Mouse (Mus musculus) left cerebral cortex, adult 18-20 months (tissue): ENCODE data around the gene Slc35e3. TPM values are rescaled to one million over a fixed set of nuclear protein-coding genes. Genes with fewer than 3 reads are reported as not detected.

Source experiments
- DNase-seq, 2 experiments: peaks; one replicate each; pipeline ENCODE4 v3.0.0; 2021 to 2022; ENCODE audit warnings: low spot score in 2 of 2, mixed read lengths in 1 of 2
- long read RNA-seq, 2 experiments: library from polyadenylated mRNA; stranded (forward); transcript quantifications; one replicate each; pipeline ENCODE4 v2.0.0; 2021
- total RNA-seq, 2 experiments: library from RNA; stranded (reverse); gene quantifications; 2 replicates each; pipeline ENCODE4 v1.2.3; 2021

Gene Slc35e3
- total RNA-seq = 10 to 100 TPM; 29.9 to 30.8 TPM
- long read RNA-seq, experiment 1, transcript Slc35e3-201 (5 exons, 3,489 nt) = major isoform, 10 of 14 reads
- long read RNA-seq, experiment 1, partial matches to known transcripts = 1 of 14 reads
- long read RNA-seq, experiment 1, other reads (novel, unspliced or antisense) = 3 of 14 reads
- long read RNA-seq, experiment 2, transcript Slc35e3-201 (5 exons, 3,489 nt) = major isoform, 8 of 12 reads
- long read RNA-seq, experiment 2, partial matches to known transcripts = 2 of 12 reads
- long read RNA-seq, experiment 2, other reads (novel, unspliced or antisense) = 2 of 12 reads

DNA sequence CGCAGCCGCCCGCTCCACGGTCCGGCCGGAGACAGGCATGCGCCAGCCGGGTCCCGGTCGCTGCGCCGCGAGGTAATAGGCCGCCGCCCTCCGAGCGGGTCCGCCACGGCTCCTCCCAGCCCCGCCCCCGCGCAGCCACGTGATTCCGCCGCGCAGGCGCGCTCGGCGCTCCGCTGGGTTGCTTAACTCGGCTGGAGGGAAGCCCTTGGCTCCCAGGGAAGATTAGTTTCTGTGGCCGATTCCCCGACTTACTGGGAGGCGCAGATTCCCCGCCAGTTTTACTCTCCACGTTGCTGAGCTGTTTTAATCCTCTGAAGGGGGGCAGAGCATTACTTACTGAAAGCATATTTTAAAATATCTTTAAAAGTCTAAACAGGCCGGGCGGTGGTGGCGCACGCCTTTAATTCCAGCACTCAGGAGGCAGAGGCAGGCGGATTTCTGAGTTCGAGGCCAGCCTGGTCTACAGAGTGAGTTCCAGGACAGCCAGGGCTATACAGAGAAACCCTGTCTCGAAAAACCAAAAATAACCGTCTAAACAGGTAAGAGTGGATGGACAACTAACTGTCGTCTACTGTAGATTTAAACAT lies at the start of gene Slc35e3:
Slc35e3 (minus strand) TSS at position 69 of the 587 bp plus-strand sequence.
- peak; percentile 96 to 98 for DNase-seq

DNA sequence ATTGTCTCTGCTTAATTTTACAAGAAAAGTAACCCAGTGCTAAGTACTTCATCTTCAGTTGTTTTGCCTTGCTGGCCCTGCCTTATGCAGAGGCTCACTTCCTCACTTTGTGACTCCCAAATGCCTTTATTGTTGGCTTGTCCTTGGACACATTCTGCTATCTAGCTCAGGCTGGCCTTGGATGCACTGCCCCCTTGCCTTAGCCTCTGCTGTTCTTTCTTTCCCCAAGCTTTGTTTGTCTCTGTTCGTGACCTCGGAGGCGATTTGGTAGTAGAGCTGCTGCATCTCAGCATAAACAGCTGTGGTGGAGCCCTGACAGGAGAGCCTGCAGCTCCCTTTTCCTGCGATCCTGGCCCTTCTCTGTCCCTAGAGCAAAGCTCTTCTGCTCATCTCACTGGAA lies 49.0 kb upstream of the Slc35e3 start:
- no peak for DNase-seq

DNA sequence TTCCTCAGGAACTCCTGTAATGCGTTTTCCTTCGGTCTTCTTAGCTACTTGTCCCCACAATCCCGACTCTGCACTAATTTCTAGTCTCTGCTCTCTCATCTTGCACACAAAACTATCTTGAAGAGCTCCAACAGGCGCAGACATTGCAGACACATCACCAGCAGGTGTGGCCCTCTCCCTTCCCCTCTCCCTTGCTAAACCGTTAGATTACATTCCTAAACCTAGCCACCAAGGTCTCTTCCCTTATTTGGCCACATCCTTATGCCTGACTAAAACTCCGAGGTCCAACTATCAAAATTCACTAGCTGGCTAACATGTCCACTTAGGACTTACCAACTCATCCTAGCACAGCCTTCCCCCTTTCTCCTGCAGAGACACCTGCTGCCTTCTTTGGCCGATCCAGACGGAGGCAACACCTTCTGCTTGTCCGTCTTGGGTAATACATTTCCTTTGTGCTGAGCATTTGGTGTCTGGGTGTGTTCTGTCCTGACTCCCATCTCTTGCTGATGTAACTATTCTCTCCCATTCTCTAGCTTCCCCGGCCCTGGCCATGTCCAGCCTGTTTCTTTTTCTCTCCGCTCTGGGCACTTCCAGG lies 47.4 kb upstream of the Slc35e3 start:
- DNase-seq = no peak

DNA sequence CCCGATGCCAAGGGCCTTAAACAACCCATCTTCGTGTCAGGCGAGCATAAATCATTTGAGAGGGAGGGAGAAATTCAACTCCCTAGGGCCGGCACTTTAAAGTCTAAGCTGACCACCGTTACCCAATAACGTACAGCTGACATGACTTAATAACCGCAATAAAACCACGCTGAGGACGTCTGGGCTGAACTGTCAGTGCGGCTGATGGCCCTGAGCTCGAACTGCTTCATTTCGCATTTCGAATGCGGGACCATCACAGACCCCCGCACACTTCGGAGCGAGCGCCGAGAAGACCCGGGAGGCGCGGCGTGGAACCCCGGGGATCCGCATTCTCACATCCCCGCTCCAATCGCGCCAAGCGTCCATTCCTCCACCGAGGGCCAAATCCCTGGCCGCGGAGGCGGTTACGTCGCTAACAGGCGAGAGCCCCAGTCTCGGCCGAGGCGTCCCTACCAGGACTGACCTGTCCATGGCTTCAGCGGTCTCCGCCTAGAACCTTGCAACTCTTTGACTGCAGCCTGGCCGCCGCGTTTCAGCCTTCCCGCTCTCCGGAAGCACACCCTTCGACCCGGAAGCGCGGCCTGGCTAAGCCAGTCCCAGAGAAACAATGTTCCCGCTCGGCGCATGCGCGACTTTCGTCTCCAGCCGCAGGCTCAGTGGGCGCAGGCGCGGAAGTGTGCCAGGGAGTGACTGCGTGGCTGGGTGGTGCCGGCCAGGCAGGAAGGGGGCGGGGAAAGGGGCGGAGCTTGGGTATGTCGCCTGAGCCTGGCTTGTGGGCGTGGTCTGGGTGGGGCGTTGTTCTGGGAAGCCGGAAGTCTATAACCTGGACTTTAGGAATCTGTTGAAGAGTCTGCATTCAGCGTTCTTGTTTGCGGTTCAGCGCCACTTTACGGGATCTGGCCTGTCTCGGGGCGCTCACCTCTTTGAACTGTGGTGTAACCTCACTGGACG lies 46.3 kb upstream of the Slc35e3 start, which contains the start of gene Nup107:
Nup107 (minus strand) TSS at position 565 of the 951 bp plus-strand sequence.
- DNase-seq = peak; percentile 100

DNA sequence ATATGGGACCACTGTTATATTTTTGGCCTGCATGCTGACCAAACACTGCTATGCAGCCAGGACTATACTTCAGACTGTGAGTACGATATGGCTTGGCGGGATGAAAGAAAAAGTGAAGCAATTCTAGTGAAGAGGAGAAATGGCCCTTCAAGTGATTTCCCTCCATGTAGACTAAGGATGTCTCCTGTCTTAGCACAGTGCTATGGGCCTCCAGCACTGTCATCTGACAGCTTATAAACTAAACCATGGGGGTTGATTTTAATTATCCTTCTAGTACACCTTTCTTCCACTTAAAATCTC lies 45.0 kb upstream of the Slc35e3 start:
- no peak for DNase-seq

DNA sequence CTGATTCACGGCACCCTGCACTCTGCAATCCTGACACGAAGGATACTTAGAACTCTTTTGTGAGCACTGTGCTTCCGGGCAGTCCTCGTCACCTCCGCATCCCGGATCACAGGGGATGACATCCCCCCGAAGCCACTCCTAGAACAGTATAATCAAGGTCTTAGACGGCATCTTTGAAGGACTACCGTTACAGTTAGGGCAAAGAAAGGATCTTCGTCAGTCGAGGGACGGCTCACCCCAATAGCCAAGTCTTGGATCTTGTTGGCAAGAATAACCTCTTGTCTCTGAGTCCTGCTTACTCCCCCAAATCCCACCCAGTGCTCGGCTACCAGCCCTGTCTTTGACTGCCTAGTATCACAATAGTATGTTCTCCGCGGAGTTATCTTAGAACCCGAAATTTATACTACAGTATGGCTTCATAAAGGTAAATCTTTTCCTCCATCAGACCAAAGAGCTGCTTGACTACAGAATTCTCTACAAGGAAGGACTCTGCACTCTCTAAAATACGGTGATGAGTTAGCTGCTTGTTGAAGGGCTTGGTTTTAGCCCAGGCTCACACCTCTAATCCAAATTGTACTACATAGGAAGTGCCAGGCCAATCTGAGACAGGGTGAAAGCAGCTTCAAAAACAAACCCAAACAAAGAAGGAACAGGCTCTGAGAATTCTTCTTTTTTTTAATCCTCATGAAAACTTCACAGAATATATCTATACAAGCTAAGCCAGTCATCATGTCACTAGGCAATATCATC lies 44.4 kb upstream of the Slc35e3 start:
- DNase-seq = no peak

DNA sequence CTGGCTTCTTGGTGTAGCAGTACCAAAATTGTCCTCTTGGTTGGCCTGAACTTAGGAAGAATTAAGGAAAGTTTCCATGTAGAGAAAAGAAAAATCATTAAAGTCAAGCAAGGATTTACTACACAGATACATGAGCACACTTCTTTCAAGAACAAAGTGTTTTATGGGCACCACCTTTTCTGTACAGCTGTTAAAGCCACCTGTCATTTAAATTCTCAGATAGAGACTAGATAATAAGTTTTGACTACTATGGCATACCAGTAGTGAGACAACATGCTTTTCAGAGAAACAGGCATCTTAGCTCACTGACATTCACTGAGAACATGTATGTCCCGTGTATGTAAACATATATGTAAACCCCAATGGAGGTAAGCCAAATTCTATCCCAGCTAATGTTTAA lies 43.8 kb upstream of the Slc35e3 start:
- no peak for DNase-seq

DNA sequence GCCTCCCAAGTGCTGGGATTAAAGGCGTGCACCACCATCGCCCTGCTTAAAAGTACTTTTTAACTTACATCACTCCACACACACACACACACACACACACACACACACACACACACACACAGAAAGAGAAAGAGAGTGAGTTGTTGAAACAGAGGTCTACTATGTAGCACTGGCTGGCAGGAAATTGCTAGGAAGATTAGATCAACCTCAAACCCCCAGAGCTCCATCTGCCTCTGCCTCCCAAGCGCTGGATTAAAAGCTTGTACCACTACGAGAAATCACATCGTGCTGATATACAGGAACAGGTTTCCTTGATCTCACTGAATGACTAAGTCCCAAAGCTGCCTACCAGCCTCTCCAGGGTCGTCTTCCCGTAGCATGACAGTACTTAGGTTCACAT lies 38.5 kb upstream of the Slc35e3 start:
- DNase-seq = no peak

DNA sequence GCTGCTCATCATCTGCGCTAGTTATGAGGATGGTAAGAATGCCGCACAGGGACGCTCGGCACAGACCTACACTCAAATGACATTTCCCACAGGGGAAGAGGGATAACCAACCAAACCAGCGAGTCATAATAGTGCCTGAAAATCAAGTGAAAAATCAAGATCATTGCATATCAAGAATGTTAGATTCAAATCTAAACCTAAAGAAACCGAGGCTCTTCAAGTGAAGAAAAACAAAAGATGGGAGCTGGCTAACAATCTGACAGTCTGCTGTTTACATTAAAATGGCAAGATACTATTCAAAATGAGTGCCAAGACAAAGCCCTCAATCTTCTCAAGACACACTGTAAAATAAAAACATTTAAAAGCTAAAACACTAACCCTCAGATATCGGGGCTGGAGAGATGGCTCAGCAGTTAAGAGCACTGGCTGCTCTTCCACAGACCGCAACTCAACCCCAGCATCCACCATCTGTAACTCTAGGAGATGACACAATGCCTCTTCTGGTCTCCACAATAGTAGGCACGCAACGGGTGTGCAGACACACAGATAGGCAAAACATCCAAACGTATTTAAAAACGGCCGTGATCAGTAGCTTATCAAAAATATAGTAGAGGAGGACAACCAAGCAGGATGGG lies 37.7 kb upstream of the Slc35e3 start:
- no peak for DNase-seq

DNA sequence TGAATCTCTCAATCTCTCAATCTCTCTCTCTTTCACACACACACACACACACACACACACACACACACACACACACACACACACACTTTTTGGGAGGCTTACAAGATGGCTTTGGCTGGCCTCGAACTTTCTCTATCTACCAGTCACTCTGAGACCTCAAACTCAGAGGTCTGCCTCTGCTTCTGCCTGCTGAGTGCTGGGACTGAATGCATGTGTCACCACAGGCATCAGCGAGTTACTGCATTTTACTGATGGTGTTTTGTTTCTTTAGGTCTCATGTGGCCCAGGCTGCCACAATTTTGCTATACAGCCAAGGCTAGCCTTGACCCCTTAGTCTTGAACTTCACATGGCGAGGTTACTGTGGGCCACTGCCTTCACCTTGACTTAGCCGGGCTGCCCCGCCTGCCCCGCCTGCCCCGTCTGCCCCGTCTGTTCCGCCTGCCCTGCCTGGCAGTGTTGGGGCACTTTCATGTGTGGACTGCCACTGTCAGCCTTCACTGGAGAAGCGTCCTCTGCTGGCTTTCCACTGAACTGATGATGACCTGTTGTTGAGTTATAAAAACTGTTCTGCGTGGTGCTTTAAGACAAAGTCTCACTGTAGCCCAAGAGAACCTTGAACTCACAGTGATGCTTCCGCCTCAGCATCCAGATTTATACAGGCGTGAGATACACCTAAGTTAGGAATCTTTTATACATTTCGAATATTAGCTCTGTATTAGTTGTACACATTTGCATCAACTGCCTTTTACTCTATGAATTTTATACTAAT lies 36.5 kb upstream of the Slc35e3 start:
- DNase-seq = no peak

DNA sequence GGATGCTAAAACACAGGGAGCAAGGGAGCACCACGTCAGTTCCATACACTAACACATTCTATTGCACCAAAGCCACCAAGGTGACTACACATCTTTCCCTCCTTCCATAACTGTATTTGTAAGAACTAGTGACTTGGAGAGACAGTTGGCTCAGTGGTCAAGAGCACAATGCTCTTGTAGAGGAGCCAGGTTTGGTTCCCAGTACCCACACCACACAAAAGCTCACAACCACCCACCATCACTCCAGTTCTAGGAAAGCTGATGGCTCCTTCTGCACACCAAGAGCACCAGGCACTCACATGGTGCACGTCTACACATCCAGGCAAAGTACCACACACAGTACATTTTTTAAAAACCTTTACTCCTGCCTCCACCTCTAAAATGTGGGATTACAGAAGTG lies 35.9 kb upstream of the Slc35e3 start:
- DNase-seq = no peak

DNA sequence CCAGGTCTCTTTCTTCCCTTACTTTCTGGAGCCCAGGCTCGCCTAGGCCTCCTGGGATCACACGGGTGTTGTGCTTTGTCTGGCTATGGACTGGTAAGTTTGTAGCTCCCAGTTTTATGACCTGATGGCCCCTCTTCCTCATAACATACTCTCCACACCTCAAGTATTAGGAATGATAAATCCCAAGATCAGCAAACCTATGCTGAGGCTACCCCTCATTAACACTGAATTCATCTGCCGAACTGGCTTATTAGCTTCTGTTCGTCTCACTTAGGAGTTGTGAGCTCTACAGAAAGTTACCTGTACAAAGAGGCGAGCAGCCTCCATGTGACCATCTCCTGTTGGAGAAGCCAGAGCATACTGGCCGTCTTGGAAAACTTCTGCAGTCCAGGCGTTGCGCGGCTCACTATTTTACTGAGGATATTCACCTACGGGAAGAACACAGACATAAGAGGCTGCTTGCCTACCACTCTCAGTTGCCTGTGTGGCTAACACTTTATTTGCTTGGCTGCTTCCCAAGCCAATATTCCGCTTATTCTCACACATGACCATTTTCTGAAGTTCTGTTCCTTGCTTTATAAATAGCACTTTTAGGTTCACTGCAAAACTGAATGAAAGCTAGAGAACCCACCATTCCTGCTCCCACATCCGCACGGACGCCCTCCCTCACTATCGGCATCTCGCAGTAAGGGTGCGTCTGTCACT lies 35.0 kb upstream of the Slc35e3 start:
- no peak for DNase-seq

DNA sequence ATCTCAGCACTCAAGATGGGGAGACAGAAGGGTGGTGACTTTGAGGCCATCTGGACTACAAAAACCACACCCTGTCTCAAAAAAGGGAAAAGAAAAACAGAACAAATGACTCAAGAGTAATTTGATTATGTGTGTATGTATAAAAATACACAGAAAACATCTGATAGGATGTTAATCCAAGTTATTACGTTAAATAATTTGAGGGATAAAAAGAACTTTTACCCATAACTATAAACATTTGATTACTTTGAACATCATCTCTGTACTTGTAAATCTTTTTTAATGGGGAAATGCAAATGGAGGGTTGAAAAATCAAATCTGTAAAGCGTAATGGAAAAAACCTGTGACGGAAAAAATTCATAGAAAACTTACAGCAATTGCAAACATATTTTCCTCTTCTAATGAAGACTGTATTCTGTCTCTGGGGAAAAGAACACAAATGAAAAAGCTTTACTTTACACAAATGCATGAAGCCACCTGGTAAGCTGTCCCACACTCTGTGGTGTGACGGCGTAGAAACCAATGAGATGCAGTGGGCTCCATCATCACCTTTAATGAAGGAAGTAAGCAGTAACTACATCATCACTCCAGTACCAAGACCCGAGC lies 34.2 kb upstream of the Slc35e3 start:
- no peak for DNase-seq

DNA sequence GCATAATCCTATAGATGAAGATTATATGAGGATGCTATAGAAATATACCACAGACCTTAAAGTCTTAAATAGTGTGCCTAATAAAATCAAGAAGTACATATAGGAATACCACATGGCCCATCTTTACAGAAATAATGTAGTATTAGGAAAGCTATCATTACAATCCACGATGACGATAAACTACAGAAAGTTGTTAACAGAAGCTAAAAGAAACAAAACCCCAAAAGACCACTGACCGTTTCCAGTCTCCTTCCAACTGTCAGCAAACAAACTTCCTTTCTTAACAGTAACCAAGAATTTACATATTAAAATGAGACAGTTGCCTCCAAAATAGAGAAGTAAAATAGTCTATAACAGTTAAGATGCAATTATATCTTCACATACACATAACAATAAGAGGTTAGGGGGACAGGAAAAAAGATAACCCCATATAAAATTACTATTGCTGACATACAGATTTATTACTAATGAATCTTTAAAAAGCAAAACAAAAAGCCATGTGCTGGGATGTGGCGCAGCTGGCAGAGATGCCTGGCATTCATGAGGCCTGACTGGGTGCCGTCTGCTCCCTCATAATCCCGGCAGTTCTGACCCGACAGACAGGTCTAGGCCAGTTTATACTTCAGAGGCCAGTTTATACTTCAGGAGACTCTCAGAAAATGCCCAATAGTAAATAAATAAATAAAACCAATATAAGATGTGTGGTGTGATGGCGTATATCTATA lies 33.6 kb upstream of the Slc35e3 start:
- no peak for DNase-seq

DNA sequence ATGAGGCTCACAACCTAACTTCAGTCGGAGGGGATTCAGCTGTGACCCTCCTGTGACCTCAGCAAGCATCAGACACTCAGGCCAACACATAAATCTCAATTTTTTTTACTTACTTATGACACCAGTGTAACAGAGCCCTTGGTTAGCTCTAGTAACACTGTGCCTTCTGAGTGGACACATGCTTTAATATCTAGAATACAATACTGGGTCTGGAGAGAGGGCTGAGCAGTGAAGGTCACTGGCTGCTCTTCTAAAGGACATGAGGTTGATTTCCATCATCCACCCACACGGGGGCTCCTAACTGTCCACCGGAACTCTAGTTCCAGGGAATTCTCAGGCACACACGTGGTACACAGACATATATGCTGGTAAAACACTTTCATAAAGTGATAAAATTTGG lies 32.8 kb upstream of the Slc35e3 start:
- no peak for DNase-seq

DNA sequence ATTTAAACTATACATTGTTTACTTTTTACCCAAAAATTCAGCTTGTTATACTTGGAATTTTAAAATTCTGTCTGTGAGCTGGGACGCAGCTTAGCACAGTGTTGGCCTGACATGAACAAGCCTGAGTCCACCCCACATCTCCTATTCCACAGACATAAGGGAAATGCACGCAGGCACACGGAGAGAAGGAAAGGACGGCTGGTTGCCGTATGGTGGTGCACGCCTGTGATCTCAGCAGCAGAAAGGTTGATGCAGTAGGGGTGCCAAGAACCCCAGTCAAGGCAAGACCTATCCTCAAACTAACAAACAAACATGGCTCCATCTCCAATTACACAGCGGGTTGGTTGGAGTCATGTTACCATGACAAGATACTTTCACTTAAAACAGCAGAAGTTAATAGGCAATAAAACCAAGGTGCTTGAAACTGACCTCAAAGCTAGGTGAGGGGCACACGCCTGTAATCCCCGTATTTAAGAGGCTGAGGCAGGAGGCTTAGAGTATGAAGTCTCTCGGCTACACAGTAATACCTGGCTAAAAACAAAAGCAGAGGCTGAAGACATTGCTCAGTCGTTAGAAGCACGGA lies 32.3 kb upstream of the Slc35e3 start:
- no peak for DNase-seq

DNA sequence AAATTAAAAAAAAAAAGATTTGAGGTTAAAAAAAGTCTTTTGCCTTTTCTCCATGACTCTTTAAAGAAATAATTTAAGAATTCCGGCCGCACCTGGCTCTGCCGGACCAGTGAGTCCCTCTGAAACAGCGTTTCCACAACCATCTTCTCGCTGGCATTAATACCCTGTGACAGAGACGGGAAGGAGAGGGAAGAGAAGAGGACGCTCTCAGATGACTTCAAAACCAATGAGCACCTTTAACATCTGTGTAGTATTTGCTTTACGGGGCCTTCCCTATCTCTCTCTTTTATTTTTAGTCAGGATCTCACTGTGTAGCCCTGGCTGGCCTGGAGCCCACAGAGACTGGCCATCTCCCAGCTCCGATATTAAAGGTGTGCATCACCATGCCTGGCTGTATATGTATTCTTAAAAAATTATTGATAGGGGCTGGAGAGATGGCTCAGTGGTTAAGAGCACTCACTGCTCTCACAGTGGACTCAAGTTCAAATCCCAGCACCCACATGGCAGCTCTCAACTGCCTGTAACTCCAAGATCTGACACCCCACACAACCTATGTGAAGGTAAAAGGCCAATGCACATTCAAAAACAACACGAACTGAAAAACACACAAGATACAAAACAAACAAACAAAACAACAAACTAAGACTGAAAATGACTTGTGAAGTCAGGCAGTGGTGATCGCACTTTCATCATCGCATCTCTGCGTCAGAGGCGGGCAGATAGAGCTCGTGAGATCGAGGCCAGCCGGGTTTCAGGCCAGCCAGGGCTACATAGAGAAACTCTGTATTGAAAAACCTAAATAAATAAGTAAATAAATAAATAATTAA lies 31.5 kb upstream of the Slc35e3 start:
- DNase-seq = no peak
